Mouse (Mus musculus) A20 (cell line): Measurements from ENCODE around the gene Apobec4.

Experiments
- DNase-seq: peaks from one replicate; pipeline ENCODE4 v3.0.0-alpha.2; 2011; ENCODE audit warnings: low read depth, low spot score

The Apobec4 gene

GRCm38 (mm10) chr1:152800633-152801176 is 50.4 kb downstream of the Apobec4 start:
- no peak for DNase-seq

DNA sequence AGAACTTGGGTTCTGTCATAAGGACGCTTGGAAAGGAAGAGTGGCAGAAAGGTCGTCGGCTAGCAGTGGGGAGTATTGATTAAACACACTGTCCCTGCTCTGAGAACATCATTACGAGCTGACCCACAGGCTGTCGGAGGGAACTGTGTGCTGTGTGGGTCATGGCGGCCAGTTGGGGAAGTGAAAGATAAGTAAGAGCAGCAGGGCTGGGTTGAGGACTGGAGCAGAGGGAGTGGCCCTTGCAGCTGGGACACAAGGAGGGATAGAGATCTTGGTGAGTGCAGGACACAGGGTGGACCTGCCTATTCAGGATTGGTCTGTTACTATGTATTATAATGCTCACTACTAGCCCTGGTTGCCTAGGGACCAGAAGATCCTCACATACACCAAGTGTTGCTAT is 54.6 kb downstream of the Apobec4 start:
- peak; percentile 27 for DNase-seq
